Mouse (Mus musculus): ENCODE results near the gene Sys1. TPM values are rescaled to one million over a fixed set of nuclear protein-coding genes. Genes with fewer than 3 reads are reported as not detected.

The Sys1 gene
- polyA plus RNA-seq, 1 experiment = 23.6 TPM

DNA sequence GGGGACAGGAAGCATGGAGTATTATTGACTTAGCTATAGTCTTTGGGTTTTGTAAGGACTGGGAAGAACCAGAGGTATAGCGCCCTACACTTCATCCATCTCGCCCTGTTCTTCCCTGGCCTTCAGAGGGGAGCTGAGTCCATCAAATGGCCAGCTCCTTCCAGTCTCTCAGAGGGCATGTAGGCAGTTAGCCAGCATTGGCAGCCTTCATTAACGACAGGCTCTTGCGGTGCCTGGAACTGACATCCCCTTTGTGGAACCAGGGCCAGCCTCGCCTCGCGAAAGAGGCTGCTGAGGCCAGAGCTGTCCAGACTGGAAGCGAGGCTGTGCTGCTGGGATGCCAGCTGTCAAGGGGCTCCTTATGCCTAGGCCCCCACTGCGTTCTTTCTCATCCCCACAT is 31.0 kb downstream of the Sys1 start:
- TF ChIP-seq POLR2A (IDR thresholded peaks at IDR 0.05; ENCODE audit: low read depth, low read length) (no peak), CTCF (IDR thresholded peaks at IDR 0.05; ENCODE audit: borderline replicate concordance, insufficient read depth, low read length) (no peak)
- Histone ChIP-seq H3K27ac (ENCODE audit: insufficient read depth, low read length) (no peak overlapping the region), H3K4me1 (ENCODE audit: control insufficient read depth, insufficient read depth, low read length) (no peaks in the 10 kb centered on the region), H3K4me3 (ENCODE audit: insufficient read depth, low read length) (no peak overlapping the region; the same call in 1 of the 2 replicates)

DNA sequence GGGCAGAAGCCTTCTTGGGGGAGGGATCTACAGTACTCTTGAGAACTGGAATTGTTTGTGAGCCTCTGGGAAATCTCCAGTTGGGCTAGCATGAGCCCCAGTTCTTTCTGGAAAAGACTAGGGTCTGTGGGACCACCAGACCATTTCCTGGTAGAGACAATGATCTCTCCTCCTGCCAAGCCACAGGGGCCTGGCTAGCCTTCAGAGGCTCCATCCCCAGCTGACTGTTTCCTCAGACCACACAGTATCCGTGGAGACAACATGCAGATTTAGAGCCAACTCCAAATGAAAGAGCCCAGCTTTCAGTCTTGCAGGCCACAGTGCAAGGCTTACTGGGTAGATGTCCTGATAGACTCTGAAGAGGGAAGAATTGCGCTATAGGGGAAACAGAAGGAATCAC is 37.4 kb downstream of the Sys1 start:
- no peak overlapping the region for H3K4me3 ChIP-seq (ENCODE audit: insufficient read depth, low read length)
- TF ChIP-seq POLR2A (IDR thresholded peaks at IDR 0.05; ENCODE audit: low read depth, low read length) (no peak), CTCF (IDR thresholded peaks at IDR 0.05; ENCODE audit: borderline replicate concordance, insufficient read depth, low read length) (no peak)
- no peak overlapping the region for H3K27ac ChIP-seq (ENCODE audit: insufficient read depth, low read length)
- no peaks in the 10 kb centered on the region for H3K4me1 ChIP-seq (ENCODE audit: control insufficient read depth, insufficient read depth, low read length)

DNA sequence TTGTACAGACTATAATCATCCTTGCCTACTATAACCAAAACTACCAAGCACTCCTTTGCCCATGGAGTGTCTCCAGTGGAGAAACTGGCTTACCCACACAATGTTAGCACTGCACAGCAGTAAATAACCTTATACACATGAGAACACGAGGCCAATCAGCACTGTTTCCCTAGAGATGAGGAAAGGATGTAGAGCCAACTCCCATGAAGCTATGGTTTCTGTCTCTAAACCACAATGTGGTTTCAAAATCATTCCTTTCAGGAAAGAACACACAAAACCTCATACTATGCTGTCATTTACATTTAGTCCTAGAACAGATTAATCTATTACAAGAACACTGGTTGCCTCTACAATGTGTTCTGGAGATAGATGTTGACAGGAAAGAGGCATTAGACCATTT is 39.6 kb downstream of the Sys1 start:
- TF ChIP-seq POLR2A (IDR thresholded peaks at IDR 0.05; ENCODE audit: low read depth, low read length) (no peak), CTCF (IDR thresholded peaks at IDR 0.05; ENCODE audit: borderline replicate concordance, insufficient read depth, low read length) (no peak)
- no peak overlapping the region for H3K4me3 ChIP-seq (ENCODE audit: insufficient read depth, low read length)

DNA sequence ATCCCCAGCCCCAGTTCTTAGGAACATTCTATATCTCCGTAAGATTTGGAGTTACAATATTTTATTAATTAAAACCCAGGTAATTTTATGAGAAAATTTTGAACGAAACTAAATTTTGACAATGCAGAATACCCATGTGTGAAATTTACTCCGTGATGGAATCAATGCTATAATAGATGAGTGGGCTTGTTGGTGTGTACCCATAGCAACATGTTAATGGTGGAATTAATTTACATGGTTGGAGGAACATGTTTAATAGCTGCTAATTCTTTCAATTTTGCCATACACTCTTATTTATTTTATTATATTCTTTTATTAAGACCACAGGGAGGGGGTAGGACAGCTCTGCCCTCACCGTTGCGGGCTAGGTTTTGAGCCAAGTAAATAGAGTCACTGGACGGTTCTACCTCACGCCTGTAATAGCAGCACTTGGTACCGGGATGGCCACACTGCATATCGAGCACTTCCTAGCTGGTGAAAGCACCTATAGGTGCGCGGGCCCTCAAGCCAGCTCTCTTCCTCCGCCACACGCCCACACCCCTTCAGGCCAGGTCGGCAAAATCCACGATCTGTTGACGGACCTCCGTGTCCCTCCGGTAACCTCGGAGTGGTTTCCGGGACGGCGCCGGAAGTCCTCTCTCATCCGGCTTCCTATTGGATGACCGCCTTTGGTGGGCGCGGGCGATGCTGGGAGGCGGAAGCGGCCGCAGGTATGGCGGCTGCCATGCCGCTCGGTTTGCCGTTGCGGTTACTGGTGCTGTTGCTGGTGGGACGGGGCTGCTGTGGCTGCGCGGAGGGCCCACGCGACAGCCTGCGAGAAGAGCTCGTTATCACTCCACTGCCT is 40.3 kb downstream of the Sys1 start, which contains the start of gene Pigt:
Gene Pigt, plus strand, starts transcription at position 674 of the 844 bp plus-strand sequence.
- no peak for TF ChIP-seq CTCF (IDR thresholded peaks at IDR 0.05; ENCODE audit: borderline replicate concordance, insufficient read depth, low read length)
- peak; percentile 88 for TF ChIP-seq POLR2A (IDR thresholded peaks at IDR 0.05; ENCODE audit: low read depth, low read length)
- Histone ChIP-seq H3K27ac (ENCODE audit: insufficient read depth, low read length) (no peak within 1 kb of the TSS), H3K4me3 (ENCODE audit: insufficient read depth, low read length) (peak within 1 kb of the TSS; percentile 82), H3K4me1 (ENCODE audit: control insufficient read depth, insufficient read depth, low read length) (no peaks in the 10 kb centered on the region)

More for the DNA sequence above, 39.6 kb downstream of the Sys1 start:
- no peak overlapping the region for H3K27ac ChIP-seq (ENCODE audit: insufficient read depth, low read length)
- no peaks in the 10 kb centered on the region for H3K4me1 ChIP-seq (ENCODE audit: control insufficient read depth, insufficient read depth, low read length)

DNA sequence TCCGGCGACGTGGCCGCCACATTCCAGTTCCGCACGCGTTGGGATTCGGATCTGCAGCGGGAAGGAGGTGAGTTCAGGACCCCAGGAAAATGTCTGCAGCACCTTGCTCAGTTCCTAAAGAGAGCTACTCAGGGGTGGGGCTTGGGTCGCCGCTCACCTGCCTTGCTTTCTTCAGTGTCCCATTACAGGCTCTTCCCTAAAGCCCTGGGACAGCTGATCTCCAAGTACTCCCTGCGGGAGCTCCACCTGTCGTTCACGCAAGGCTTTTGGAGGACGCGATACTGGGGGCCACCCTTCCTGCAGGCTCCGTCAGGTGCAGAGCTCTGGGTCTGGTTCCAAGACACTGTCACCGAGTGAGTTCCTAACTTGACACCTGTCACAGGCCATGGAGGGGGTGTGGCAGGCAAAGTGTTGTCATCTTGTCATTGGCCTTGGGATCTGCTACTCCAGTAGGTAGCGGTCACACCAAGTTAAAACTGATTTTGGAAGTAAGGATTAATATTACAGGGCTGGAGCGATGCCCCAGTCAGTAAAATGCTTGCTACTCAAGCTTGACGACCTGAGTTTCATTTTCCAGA is 41.0 kb downstream of the Sys1 start:
- H3K4me1 ChIP-seq (ENCODE audit: control insufficient read depth, insufficient read depth, low read length) = no peaks in the 10 kb centered on the region
- peak overlapping the region; percentile 82 for H3K4me3 ChIP-seq (ENCODE audit: insufficient read depth, low read length)
- TF ChIP-seq CTCF (IDR thresholded peaks at IDR 0.05; ENCODE audit: borderline replicate concordance, insufficient read depth, low read length) (no peak), POLR2A (IDR thresholded peaks at IDR 0.05; ENCODE audit: low read depth, low read length) (no peak)
- H3K27ac ChIP-seq (ENCODE audit: insufficient read depth, low read length) = no peak overlapping the region

DNA sequence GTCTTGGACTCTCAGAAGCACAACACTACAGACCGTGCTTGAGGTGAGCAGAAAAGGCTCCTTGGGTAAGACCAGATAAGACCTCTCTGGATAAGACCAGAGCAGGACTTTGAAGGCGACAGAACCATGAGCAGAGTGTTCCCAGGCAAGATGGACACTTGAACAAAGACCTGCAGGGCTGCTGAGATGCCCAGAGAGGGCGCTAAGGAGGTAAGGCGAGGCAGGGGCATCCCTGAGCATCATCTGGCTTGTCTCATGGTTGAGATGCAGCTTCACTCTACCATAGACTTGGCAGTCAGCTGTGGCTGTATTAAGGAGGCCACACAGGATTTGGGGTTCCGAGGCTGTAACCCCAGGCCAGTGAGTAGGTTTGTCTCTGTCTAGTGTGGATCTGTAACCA is 42.6 kb downstream of the Sys1 start:
- no peak overlapping the region for H3K27ac ChIP-seq (ENCODE audit: insufficient read depth, low read length)
- no peak for TF ChIP-seq CTCF (IDR thresholded peaks at IDR 0.05; ENCODE audit: borderline replicate concordance, insufficient read depth, low read length)
- no peak for TF ChIP-seq POLR2A (IDR thresholded peaks at IDR 0.05; ENCODE audit: low read depth, low read length)
- no peak overlapping the region for H3K4me3 ChIP-seq (ENCODE audit: insufficient read depth, low read length)
- no peaks in the 10 kb centered on the region for H3K4me1 ChIP-seq (ENCODE audit: control insufficient read depth, insufficient read depth, low read length)

DNA sequence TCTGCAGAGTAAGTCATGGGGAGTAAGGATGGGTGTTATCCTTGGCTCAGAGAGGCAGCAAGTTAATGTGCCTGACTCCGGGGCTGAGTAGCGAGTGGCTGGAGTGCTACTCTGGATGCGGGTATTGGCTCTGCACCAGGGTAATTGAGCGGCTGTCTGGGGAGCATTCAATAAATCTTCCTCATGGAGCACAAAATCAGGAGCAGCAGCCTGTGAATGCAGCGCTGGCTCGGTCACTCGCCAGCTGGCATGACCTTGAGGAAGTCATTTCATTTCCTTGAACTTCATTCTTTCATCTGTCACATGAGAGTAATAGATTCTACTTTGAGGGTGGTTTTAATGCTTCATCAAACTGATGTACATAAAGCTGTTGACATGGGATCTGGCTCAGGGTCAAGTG is 43.7 kb downstream of the Sys1 start:
- H3K27ac ChIP-seq (ENCODE audit: insufficient read depth, low read length) = no peak overlapping the region
- no peaks in the 10 kb centered on the region for H3K4me1 ChIP-seq (ENCODE audit: control insufficient read depth, insufficient read depth, low read length)
- H3K4me3 ChIP-seq (ENCODE audit: insufficient read depth, low read length) = no peak overlapping the region
- TF ChIP-seq POLR2A (IDR thresholded peaks at IDR 0.05; ENCODE audit: low read depth, low read length) (no peak), CTCF (IDR thresholded peaks at IDR 0.05; ENCODE audit: borderline replicate concordance, insufficient read depth, low read length) (no peak)

DNA sequence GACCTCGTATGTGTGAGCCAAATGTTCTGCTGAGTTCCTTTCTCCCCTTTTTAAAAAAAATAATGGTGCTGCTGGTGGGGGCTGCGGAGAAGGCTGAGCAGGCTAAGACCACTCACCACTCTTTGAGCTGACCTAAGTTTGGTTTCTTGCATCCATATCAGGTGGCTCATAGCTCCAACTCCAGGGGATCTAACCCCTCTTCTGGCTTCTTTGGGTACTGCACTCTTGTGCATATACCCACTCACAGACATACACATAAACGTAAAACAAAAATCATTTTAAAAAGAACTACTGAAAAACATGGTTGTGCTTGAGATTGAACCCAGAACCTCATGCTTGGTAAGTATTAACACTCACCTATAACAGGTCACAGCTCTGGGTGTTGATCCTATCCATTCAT is 48.2 kb downstream of the Sys1 start:
- TF ChIP-seq CTCF (IDR thresholded peaks at IDR 0.05; ENCODE audit: borderline replicate concordance, insufficient read depth, low read length) = no peak
- no peak overlapping the region for H3K27ac ChIP-seq (ENCODE audit: insufficient read depth, low read length)
- H3K4me1 ChIP-seq (ENCODE audit: control insufficient read depth, insufficient read depth, low read length) = no peaks in the 10 kb centered on the region
- H3K4me3 ChIP-seq (ENCODE audit: insufficient read depth, low read length) = no peak overlapping the region

DNA sequence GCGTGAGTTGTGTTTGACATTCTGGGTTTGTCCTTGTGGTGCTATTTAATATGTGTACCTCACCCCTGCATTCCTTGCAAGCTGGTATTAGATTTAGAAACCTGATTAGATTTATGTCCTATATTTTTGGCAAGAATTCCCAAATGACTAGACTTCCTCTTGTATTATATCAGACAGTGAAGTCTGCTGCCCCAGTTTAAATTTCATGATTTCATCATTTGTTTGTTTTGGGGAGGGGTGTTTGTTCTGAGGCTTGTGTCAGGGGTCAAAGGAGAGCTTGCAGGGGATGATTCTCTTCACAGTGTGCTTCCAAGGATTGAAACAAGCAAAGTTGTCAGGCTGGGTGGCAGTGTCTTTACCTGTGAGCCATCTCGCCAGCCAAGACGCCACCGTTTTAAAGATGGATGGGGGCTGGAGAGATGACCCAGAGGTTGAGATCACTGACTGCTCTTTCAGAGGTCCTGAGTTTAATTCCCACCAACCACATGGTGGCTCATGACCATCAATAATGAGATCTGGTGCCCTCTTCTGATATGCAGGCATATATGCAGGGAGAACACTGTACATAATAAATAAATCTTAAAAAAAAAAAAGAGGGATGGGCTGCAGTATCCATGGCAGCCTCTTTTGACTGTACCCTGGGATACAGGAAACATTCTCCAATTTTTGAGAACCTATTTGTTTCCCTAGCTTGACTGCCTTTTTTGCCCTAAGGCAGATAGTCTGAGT is 49.0 kb downstream of the Sys1 start:
- Histone ChIP-seq H3K4me3 (ENCODE audit: insufficient read depth, low read length) (no peak overlapping the region), H3K4me1 (ENCODE audit: control insufficient read depth, insufficient read depth, low read length) (no peaks in the 10 kb centered on the region), H3K27ac (ENCODE audit: insufficient read depth, low read length) (no peak overlapping the region)
- TF ChIP-seq CTCF (IDR thresholded peaks at IDR 0.05; ENCODE audit: borderline replicate concordance, insufficient read depth, low read length) (no peak), POLR2A (IDR thresholded peaks at IDR 0.05; ENCODE audit: low read depth, low read length) (no peak)

DNA sequence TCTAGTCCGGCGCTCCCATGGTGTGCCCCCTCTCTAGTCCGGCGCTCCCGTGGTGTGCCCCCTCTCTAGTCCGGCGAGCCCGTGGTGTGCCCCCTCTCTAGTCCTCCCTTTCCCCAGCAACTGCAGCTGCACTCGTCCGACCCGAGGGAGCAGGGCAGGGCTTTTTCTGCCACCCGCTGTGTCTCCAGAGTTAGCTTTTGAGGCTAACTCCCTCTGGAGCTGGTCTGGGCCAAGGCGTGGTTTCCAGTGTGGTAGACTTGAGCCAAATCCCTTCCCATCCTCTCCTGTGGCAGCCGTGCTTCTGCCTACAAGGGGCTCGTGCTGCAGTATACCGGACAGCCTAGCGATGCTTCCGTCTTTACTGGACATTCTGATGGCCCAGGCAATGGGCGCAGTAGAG is 51.0 kb downstream of the Sys1 start:
- TF ChIP-seq CTCF (IDR thresholded peaks at IDR 0.05; ENCODE audit: borderline replicate concordance, insufficient read depth, low read length) (no peak), POLR2A (IDR thresholded peaks at IDR 0.05; ENCODE audit: low read depth, low read length) (no peak)
- no peak overlapping the region for H3K27ac ChIP-seq (ENCODE audit: insufficient read depth, low read length)
- H3K4me3 ChIP-seq (ENCODE audit: insufficient read depth, low read length) = no peak overlapping the region
- no peaks in the 10 kb centered on the region for H3K4me1 ChIP-seq (ENCODE audit: control insufficient read depth, insufficient read depth, low read length)
